Mouse (Mus musculus) embryonic facial prominence, embryonic 13.5 days (tissue): Measurements from ENCODE around the gene Slc37a4. TPM values are rescaled to one million over a fixed set of nuclear protein-coding genes. Genes with fewer than 3 reads are reported as not detected.
"Not testable (repeated sequence)": the region's sequence is repeated elsewhere in the genome, so short reads cannot be mapped to it uniquely, and the experiment has no call there.

Experiments
- ATAC-seq: fragments of 200-750 bp; cut with Nextera tagmentation; 2 replicates; pipeline ENCODE4 v1.8.0; 2017; ENCODE audit warnings: low read depth; ENCODE audit not compliant: insufficient number of reproducible peaks, insufficient read depth, low FRiP score, low TSS enrichment
- H3K27ac ChIP-seq: fragments of 300-500 bp; sonication (generic); 2 replicates; pipeline ENCODE4 v1.5.1; 2015; ENCODE audit warnings: moderate library complexity, mild to moderate bottlenecking, inconsistent platforms
- H3K27me3 ChIP-seq: fragments of 300-500 bp; sonication (generic); 2 replicates; pipeline ENCODE4 v1.6.1; 2015; ENCODE audit warnings: mild to moderate bottlenecking, inconsistent platforms
- H3K36me3 ChIP-seq: fragments of 300-500 bp; sonication (generic); 2 replicates; pipeline ENCODE4 v1.6.1; 2015; ENCODE audit warnings: mild to moderate bottlenecking, inconsistent platforms
- H3K4me1 ChIP-seq: fragments of 300-500 bp; sonication (generic); 2 replicates; pipeline ENCODE4 v1.6.1; 2015; ENCODE audit warnings: inconsistent platforms
- H3K4me2 ChIP-seq: fragments of 300-500 bp; sonication (generic); 2 replicates; pipeline ENCODE4 v1.6.1; 2015; ENCODE audit warnings: moderate library complexity, mild to moderate bottlenecking, inconsistent platforms
- H3K4me3 ChIP-seq: fragments of 300-500 bp; sonication (generic); 2 replicates; pipeline ENCODE4 v1.5.1; 2015; ENCODE audit warnings: mild to moderate bottlenecking, inconsistent platforms
- H3K9ac ChIP-seq: fragments of 300-500 bp; sonication (generic); 2 replicates; pipeline ENCODE4 v1.6.1; 2015; ENCODE audit warnings: mild to moderate bottlenecking, inconsistent platforms
- H3K9me3 ChIP-seq: fragments of 300-500 bp; sonication (generic); 2 replicates; pipeline ENCODE4 v1.6.1; 2016; ENCODE audit warnings: inconsistent platforms
- WGBS: fragments of 180-500 bp; shearing (Covaris S2); methylation state at CpG from one replicate; pipeline ENCODE4 v1.1.7; 2015; ENCODE audit warnings: mixed read lengths; 5-methylcytosine and 5-hydroxymethylcytosine counted together
- polyA plus RNA-seq: library from polyadenylated mRNA; unstranded; fragments of >200 nt; fragmentation: Nextera tagmentation; extraction: Ambion mirVana; gene quantifications from 2 replicates; pipeline ENCODE4 v1.2.1, GENCODE M21; 2015

Gene Slc37a4
- 12.2 and 13.4 TPM in 2 replicates for polyA plus RNA-seq

DNA sequence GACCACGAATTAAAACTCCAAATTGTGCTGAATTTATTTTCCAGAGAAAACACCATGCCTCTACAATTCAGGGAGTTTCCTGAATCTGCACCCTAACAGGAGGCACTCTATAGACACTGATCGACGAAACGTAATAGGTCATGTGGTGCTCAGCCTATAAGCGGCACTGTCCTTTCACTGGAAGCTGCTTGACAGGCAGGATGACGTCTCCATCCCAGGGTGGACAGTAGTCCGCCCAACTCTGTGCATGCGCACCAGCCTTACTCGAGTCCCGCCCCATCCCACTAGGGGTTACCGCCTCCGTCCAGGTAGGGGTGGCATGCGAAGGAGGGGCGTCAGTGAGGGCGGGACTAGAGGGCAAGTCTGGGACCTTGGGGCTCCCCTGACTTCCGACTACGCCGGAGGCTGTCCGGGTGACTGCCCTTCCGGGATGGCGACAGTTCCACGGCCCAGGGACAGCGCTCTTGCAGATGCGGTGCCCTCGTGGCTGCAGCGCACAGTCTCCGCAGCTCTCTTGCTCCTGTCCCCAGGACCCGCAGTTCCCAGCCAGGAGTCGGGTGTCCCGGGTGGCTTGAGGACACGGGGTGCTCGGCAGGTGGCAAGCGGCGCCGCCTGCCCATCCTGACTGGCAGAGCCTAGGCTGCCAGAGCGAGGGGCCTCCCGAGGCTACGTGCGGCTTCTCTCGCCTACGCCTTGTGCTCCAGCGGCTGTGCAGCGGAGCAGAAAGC, at the start of gene Slc37a4:
Slc37a4 (plus strand) TSS at position 169 of the 728 bp plus-strand sequence.
- H3K27me3 ChIP-seq = 0 out of 2 replicates have a peak, but pooled peaks cover 5% of the 10 kb centered on the region
- peak within 1 kb of the TSS; percentile 98 for H3K4me2 ChIP-seq
- H3K4me1 ChIP-seq = peaks cover 17% of the 10 kb centered on the region
- H3K27ac ChIP-seq = peak within 1 kb of the TSS; percentile 62
- H3K36me3 ChIP-seq = peaks cover 29% of the 10 kb centered on the region
- H3K9me3 ChIP-seq = no peaks in the 10 kb centered on the region
- peak; percentile 95 for ATAC-seq
- H3K4me3 ChIP-seq = peak within 1 kb of the TSS; percentile 75
- H3K9ac ChIP-seq = peak within 1 kb of the TSS; percentile 82
- under 1% methylated on average over 43 of the region's 43 CpGs for WGBS

DNA sequence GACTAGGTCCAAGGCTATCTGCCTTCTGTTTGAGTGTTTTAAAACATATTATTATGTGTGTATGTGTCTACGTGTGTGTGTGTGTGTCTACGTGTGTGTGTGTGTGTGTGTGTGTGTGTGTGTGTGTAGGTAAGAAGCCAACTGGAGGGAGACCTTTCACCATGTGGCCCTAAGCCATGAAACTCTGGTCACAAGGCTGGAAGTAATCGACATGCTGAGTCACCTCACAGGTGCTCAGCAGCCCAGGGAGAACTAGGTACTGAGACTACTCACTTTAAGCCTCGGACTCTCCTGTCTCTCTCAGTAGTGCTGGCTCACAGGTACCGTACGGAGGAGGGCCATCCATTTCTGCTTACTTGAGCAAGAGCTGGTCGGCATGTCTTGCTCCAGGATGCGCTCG, 49.5 kb upstream of the Slc37a4 start:
- no peaks in the 10 kb centered on the region for H3K27me3 ChIP-seq
- H3K9me3 ChIP-seq = no peaks in the 10 kb centered on the region
- peaks cover 68% of the 10 kb centered on the region for H3K36me3 ChIP-seq
- no peak overlapping the region for H3K9ac ChIP-seq
- no peak for ATAC-seq
- no peak overlapping the region for H3K4me2 ChIP-seq
- H3K27ac ChIP-seq = no peak overlapping the region
- peaks cover 16% of the 10 kb centered on the region for H3K4me1 ChIP-seq
- H3K4me3 ChIP-seq = no peak overlapping the region
- 93% methylated on average over 9 of the region's 9 CpGs for whole genome bisulfite sequencing

DNA sequence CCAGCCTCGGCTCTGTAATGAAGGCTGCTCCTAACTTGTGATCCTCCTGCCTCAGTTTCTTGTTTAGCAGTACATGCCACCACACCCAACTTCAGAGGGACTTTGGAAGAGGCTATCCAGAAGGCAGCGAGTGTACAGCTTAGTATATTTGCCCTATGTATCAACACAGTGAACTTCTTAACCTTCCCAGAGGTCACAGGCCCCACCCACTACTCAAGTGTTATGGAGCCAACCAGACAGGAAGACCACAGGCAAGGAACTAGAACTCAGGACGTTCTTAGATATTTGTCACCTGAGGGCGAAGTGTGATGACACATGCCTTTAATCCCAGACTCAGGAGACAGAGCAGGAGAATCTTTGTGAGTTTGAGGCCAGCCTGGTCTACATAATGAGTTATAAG, 49.0 kb upstream of the Slc37a4 start:
- H3K9ac ChIP-seq = no peak overlapping the region
- no peak for ATAC-seq
- H3K4me2 ChIP-seq = no peak overlapping the region
- no peak overlapping the region for H3K27ac ChIP-seq
- H3K27me3 ChIP-seq = no peaks in the 10 kb centered on the region
- WGBS = 84% methylated on average over 4 of the region's 4 CpGs
- peaks cover 73% of the 10 kb centered on the region for H3K36me3 ChIP-seq
- peaks cover 11% of the 10 kb centered on the region for H3K4me1 ChIP-seq
- no peak overlapping the region for H3K4me3 ChIP-seq
- H3K9me3 ChIP-seq = no peaks in the 10 kb centered on the region

DNA sequence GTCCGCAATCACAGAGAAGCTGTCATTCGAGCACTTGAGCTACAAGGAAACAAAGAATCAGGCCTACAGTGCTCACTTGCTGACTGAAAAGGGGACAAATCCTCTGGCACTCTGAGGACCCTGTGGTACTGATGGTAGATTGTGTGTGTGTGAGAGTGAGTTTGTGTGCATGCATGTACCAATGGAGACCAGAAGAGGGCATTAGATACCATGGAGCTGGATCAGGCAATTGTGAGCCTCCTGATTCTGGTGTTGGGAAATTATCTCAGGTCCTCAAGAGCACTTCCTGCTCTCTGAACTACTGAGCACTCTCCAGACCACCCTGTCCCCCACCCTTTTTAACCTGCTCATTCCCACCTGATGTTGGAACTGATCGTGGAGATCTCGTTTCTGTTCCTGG, 48.1 kb upstream of the Slc37a4 start:
- Histone ChIP-seq H3K9ac (no peak overlapping the region), H3K9me3 (no peaks in the 10 kb centered on the region), H3K27ac (no peak overlapping the region), H3K27me3 (no peaks in the 10 kb centered on the region), H3K4me1 (peaks cover 3% of the 10 kb centered on the region; the same call in 1 of the 2 replicates), H3K4me3 (no peak overlapping the region), H3K36me3 (peaks cover 82% of the 10 kb centered on the region), H3K4me2 (no peak overlapping the region)
- WGBS = 96% methylated on average over 4 of the region's 4 CpGs
- no peak for ATAC-seq

DNA sequence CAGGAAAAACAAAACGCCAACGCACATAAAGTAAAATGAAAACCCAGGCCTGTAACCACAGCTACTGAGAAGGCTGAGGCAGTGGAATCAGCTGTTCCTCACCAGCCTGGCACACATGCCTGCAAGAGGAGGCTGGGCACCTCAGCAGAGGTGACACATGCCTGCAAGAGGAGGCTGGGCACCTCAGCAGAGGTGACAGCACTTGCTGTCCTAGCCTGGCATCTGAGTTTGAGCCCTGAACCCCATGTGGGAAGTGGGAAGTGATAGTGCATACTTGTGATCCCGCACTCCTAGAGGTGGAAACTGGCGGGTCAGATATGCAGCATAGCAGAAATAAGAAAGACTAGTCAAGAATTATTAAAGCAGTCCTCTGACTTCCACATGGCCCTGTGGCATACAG, 45.3 kb upstream of the Slc37a4 start:
- Histone ChIP-seq H3K27ac (no peak overlapping the region), H3K9ac (no peak overlapping the region), H3K4me2 (no peak overlapping the region), H3K4me3 (no peak overlapping the region), H3K9me3 (no peaks in the 10 kb centered on the region), H3K27me3 (no peaks in the 10 kb centered on the region), H3K4me1 (no peaks in the 10 kb centered on the region), H3K36me3 (peaks cover 98% of the 10 kb centered on the region)
- ATAC-seq = no peak
- 93% methylated on average over 4 of the region's 4 CpGs for WGBS

DNA sequence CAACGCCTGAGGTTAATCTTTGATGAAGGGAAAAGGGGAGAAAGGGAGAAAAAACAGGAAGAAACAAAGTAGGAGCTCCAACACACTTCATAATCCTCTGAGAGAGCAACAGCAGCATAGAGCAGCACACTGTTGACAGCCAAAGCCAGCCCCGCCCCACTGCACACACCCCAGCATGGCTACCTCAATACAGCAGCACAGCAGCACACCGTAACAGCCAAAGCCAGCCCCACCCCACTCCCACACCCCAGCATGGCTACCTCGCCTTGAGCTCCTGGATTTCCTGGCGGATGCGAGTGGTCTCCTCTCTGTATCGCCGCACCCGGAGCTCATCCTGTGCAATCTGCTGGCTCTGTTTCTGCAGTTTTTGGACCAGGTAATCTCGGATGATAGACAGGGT, 44.3 kb upstream of the Slc37a4 start:
- Histone ChIP-seq H3K27me3 (no peaks in the 10 kb centered on the region), H3K9me3 (no peaks in the 10 kb centered on the region), H3K36me3 (peaks cover 98% of the 10 kb centered on the region), H3K9ac (no peak overlapping the region), H3K4me3 (no peak overlapping the region), H3K4me2 (no peak overlapping the region), H3K4me1 (no peaks in the 10 kb centered on the region), H3K27ac (no peak overlapping the region)
- WGBS = 89% methylated on average over 10 of the region's 10 CpGs
- ATAC-seq = no peak

DNA sequence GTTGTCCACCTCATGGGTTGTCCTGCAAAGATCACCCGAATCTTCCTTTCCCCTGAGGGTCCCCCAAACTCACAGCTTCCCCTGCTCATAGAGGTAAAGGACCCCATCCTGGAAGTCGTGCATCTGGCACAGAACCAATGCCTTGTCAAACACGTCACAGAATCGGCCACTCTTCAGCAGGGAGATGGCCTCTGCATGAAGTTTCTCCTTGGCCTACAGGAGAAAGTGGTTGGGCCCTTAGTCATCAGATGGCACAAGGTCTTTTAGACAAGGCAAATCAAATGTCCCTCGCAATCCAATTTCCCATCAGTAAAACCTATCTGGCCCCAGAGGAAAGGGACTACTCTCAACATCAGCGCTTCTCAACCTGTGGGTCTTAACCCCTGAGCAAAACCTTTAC, 43.5 kb upstream of the Slc37a4 start:
- peaks cover 98% of the 10 kb centered on the region for H3K36me3 ChIP-seq
- no peak for ATAC-seq
- H3K9ac ChIP-seq = no peak overlapping the region
- no peaks in the 10 kb centered on the region for H3K27me3 ChIP-seq
- H3K4me3 ChIP-seq = no peak overlapping the region
- H3K9me3 ChIP-seq = no peaks in the 10 kb centered on the region
- no peak overlapping the region for H3K27ac ChIP-seq
- 95% methylated on average over 6 of the region's 6 CpGs for WGBS
- H3K4me2 ChIP-seq = no peak overlapping the region
- no peaks in the 10 kb centered on the region for H3K4me1 ChIP-seq

DNA sequence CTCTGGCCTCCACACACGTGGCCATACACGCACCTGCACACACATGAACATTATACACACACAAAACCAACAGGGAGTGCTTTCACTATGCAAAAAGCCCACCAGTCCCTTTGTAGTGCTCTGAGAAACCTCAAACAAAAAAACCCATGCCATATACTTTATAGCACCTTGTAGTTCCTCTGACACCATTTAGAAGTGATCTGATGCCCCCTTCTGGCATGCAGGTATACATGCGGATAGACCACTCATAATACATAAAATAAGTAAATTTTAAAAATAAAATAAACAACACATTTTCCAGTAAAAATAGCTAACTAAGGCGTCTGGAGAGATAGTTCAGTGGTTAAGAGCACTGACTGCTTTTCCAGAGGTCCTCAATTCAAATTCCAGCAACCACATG, 39.4 kb upstream of the Slc37a4 start:
- H3K4me1 ChIP-seq = peaks cover 6% of the 10 kb centered on the region
- H3K36me3 ChIP-seq = peaks cover 76% of the 10 kb centered on the region
- H3K4me2 ChIP-seq = no peak overlapping the region
- H3K4me3 ChIP-seq = no peak overlapping the region
- H3K9me3 ChIP-seq = no peaks in the 10 kb centered on the region
- H3K9ac ChIP-seq = no peak overlapping the region
- 75% methylated on average over 4 of the region's 4 CpGs for WGBS
- no peak for ATAC-seq
- no peak overlapping the region for H3K27ac ChIP-seq
- H3K27me3 ChIP-seq = no peaks in the 10 kb centered on the region

DNA sequence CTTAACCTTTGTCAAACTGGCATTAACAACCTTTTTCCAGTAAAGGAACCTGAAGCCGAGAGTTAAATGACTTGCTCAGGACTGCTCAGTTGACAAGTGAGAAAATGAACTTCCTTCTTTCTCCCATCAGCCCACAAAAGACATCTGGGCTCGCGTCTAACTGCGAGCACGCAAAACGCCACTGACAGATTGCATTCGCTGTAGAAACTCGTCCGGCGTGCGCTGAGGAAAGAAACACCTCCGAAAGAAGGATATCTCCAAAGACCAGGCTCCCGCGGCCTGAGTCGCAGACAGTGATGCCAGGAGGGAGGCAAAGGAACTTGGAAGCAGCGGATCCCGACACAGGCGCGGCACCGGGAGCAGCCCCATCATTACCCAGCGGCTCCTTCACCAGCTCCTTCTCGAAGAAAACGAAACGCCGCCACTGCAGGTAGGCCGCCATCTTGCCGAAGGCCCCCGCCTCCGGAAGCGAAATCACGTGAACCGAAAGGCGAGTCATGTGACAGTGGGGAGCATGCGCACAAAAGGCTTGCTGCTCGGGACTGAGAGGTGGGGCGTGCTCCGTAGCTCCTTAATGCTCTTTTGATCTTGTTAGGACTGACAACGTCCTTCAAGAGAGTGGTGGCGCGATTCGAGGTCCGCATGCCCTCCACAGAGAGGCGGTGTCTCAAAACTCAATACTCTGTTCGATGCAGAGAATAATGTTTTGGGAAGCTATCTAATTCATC, 35.3 kb upstream of the Slc37a4 start, which contains the start of gene Vps11:
Vps11 (minus strand) TSS at position 481 of the 728 bp plus-strand sequence.
- Histone ChIP-seq H3K4me2 (peak within 1 kb of the TSS; percentile 86), H3K9ac (peak within 1 kb of the TSS; percentile 90), H3K36me3 (peaks cover 35% of the 10 kb centered on the region), H3K9me3 (no peaks in the 10 kb centered on the region), H3K27ac (peak within 1 kb of the TSS; percentile 69), H3K27me3 (no peaks in the 10 kb centered on the region), H3K4me3 (peak within 1 kb of the TSS; percentile 96), H3K4me1 (peaks cover 6% of the 10 kb centered on the region)
- peak; percentile 91 for ATAC-seq
- under 1% methylated on average over 44 of the region's 44 CpGs for WGBS

DNA sequence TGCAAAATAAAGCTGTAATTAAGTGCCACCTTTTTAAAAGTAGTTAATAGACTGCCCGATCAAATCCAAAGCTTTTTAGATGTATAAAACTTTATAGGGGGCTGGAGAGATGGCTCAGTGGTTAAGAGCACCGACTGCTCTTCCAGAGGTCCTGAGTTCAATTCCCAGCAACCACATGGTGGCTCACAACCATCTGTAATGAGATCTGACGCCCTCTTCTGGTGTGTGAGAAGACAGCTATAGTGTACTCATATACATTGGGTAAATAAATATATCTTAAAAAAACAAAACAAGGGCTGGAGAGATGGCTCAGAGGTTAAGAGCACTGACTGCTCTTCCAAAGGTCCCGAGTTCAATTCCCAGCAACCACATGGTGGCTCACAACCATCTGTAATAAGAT, 34.7 kb upstream of the Slc37a4 start:
- Histone ChIP-seq H3K4me2 (peak overlapping the region; percentile 86), H3K36me3 (peaks cover 29% of the 10 kb centered on the region), H3K4me3 (peak overlapping the region; percentile 96), H3K27ac (peak overlapping the region; percentile 69), H3K9ac (peak overlapping the region; percentile 90)
- H3K27me3 ChIP-seq, ATAC-seq, H3K9me3 ChIP-seq, H3K4me1 ChIP-seq: not testable (repeated sequence)
- 43% methylated on average over 4 of the region's 4 CpGs for WGBS

DNA sequence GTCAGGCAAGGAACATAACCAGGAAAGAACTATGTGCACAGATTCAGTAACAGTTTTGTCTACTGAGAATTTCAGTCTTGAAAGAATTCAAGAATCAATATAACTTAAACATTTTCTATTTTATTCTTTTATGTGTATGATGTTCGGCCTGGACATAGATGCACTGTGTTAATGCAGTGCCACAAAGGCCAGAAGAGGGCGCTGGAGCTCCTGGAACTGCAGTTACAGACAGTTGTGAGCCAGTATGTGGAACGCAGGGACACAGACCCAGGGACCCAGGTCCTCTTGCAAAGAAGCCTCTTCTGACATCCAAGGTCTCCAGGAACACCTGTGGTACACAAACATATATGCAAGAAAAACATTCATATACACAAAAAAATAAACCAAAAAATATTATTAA, 32.2 kb upstream of the Slc37a4 start:
- Histone ChIP-seq H3K27me3 (no peaks in the 10 kb centered on the region), H3K36me3 (peaks cover 5% of the 10 kb centered on the region), H3K9ac (no peak overlapping the region), H3K27ac (no peak overlapping the region), H3K4me1 (peaks cover 6% of the 10 kb centered on the region), H3K4me2 (no peak overlapping the region), H3K4me3 (no peak overlapping the region), H3K9me3 (no peaks in the 10 kb centered on the region)
- 61% methylated on average over 3 of the region's 3 CpGs for WGBS
- ATAC-seq = no peak

DNA sequence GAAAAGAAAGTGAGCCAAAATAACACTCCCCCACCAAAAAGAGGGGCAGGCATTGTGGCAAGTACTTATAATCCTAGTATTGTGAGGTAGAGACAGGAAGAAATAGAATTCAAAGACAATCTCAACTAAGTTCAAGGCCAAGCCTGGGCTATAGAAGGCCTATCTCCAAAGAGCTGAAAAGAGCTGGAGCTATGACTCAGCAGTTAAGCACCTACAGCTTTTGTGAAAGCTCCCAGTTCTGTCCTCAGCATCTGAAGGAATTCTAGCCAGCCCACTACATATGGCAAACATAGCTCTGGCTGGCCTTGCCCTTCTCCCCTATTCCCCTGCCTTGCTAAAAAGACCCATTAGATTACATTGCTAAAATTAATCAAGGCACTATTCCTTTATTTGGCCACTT, 23.3 kb upstream of the Slc37a4 start:
- ATAC-seq = no peak
- no peak overlapping the region for H3K9ac ChIP-seq
- no peak overlapping the region for H3K4me3 ChIP-seq
- H3K4me1 ChIP-seq = peaks cover 2% of the 10 kb centered on the region; the same call in 1 of the 2 replicates
- H3K4me2 ChIP-seq = no peak overlapping the region
- no peaks in the 10 kb centered on the region for H3K9me3 ChIP-seq
- H3K36me3 ChIP-seq = no peaks in the 10 kb centered on the region
- no peak overlapping the region for H3K27ac ChIP-seq
- H3K27me3 ChIP-seq = no peaks in the 10 kb centered on the region
